Mouse (Mus musculus): ENCODE data around the gene Eml6.

Gene Eml6

GRCm38 (mm10) chr11:29746203-29746602 is 279.6 kb downstream of the Eml6 start:
- DNase-seq = no peak

- peak; percentile 49 for DNase-seq
Measured at GRCm38 (mm10) chr11:29745513-29745912, 280.3 kb downstream of the Eml6 start.

DNA sequence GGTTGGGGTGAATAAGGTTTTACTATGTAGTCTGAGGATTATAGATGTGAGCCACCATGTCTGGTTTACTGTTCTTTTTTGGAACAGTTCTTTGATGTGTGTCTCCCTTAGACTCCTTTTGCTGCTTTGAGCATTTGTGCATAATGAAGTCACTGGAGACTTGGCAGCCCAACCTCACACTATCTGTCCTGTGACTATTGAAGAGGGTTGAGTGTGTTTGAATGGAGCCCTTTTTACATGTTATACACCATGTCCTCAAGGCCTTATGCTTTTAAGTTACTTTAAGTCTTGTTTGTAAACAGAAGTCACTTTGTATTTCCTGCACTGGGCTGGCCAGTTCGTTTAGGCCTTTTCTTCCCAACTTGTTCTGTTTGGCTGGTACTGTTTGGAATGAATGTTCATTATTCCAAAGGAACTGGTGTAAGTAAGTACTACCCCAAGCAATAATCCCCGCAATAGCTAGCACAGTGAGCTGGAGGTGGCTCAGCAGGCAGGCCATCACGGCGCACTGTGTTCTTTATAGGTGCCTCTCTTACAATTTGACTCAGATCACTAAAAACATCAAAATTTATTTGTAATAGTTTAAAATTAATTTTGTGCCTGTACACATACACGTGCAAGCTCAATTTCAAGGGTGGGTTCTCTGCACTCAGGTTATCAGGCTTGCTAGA is 280.9 kb downstream of the Eml6 start:
- DNase-seq = no peak

DNA sequence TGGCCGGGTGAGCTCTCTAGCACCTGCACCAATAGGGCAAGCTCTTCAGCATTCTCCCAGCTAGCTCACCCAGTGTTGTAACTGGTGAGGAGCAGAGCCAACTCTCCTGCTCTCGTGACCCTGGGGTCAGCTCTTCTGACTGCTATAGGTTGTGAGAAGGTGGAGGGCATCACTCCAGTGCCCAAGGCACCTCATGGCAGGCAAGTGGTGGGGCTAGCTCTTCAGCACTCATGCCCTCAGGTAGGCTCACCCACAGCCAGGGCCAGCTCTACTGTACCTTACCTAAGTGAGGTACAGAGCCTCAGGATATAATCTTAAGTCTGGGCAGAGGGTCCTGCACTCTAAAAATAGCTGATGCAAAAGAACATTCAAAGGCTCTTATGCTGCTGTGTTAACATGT is 286.1 kb downstream of the Eml6 start:
- no peak for DNase-seq

DNA sequence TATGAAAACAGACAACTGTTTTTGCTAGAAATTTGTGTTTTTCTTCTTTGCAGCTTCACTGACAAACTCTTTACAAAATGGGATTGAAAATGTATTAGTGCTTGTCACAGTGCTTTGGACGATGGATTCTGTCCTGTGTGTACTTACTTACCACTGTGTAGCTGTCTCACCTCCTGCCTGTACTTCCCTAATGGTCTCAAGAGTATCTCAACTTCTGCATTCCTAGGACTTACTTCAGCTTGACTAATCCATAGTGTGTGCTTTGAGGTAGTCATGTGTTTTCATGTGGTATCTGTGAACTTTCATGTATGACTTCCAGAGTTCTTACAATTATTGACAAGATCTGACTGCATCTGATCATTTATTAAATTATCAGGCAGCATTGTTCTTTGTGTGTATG is 297.9 kb downstream of the Eml6 start:
- no peak for DNase-seq

DNA sequence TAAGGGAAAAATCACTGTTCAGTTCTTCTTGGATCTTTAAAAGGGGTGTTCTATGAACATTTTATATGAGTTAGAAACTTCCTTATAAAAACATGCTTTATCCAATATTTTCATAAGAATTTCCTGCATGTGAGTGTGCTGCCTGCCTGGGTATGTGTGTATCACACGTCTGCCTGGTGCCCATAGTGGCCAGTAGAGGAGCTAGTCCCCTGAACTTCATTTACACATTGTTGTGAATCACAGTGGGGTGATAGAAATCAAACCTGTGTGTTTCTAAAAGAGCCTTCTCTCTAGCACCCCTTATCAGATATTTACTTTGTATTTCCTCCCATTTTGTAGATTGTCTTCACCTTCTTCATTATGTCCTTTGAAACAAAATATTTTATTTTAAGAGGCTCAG is 300.2 kb downstream of the Eml6 start:
- no peak for DNase-seq

- no peak for DNase-seq
Measured at GRCm38 (mm10) chr11:29725167-29725566, 300.7 kb downstream of the Eml6 start.

- no peak for DNase-seq
Measured at GRCm38 (mm10) chr11:29724213-29724612, 301.6 kb downstream of the Eml6 start.

GRCm38 (mm10) chr11:29719597-29719996 is 306.2 kb downstream of the Eml6 start:
- DNase-seq = no peak

GRCm38 (mm10) chr11:29718541-29718940 is 307.3 kb downstream of the Eml6 start:
- DNase-seq = no peak

DNA sequence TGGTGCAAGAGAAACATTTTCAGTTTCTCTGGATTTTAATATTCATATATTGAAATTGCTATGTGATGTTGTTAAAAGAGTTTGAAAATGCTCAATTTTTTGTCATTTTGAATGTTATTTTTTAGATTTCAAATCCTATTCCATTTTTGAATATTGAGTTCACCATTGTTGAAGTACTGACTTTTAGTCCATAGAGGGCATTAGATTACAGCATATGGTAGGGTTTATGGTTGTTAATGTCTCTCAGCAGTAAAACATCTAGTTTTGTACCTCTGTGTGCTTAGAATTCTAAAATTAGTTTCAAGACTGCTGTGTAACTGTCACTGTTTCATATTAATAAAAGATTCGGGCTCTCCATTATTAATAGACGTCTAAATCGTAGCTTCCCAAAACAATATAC is 310.3 kb downstream of the Eml6 start:
- no peak for DNase-seq

- no peak for DNase-seq
Measured at GRCm38 (mm10) chr11:29714789-29715188, 311.0 kb downstream of the Eml6 start.

GRCm38 (mm10) chr11:29714114-29714513 is 311.7 kb downstream of the Eml6 start:
- no peak for DNase-seq

DNA sequence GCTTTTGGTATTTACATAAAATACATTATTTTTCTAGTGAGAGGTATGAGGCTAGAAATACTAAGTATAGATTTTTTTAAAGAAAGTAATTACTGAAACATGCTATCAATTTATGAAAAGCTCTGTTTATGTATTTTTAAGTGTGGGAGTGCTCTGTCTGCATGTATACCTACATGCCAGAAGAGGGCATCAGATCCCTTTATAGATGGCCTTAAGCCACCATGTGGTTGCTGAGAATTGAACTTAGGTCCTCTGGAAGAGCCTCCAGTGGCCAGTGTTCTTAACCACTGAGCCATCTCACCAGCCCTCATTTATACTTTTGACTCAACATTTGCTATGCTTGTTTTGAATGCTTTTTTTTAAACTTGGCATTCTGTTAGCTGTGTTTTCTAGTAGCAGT is 316.3 kb downstream of the Eml6 start:
- DNase-seq = no peak

- DNase-seq = no peak
Measured at GRCm38 (mm10) chr11:29706845-29707244, 319.0 kb downstream of the Eml6 start.

DNA sequence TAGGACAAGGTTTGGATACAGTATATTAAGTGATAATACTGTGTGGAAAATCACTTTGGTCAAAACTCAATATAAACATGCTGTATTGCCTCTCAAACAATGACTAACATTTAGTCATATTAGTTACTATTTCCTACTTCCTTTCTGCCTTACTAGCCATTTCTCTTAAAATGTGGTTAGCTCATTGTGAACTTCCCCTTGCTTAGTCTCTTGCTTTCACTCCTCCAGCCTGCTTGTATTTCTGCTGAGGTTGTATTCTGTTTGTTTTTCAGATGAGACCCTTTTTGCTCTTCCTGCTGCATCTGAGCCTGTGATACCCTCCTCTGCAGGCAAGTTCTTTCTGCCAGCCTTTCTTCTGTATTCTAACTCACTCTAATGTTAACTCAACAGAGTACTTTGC is 320.6 kb downstream of the Eml6 start:
- no peak for DNase-seq

GRCm38 (mm10) chr11:29702721-29703120 is 323.1 kb downstream of the Eml6 start:
- DNase-seq = no peak

DNA sequence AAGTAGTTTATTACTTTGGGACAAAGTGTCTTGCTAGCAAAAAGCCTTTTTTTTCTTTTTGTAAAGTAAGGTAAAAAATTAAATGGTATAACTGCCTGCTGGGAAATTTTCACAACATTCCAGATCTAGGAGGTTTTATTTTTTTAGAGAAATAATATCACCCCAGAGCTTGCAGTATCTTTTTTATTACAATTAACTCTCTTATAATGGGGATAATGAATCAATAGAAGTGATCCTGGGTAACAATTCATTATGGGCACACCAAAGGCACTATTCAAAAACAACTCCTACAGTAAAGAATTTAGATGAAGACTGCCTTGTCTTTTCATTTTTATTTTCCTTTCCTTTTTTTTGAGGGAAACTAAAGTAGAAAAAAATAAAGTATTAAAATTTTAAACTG is 331.1 kb downstream of the Eml6 start:
- no peak for DNase-seq

- DNase-seq = peak; percentile 86
Measured at GRCm38 (mm10) chr11:29693576-29694410, 332.0 kb downstream of the Eml6 start.

Measured in cerebellum, adult 9-11 months (tissue).